Mouse (Mus musculus) hindbrain, embryonic 16.5 days (tissue): ENCODE measurements around the gene Kif1a. TPM values are rescaled to one million over a fixed set of nuclear protein-coding genes. Genes with fewer than 3 reads are reported as not detected.
A peak's percentile ranks its signal among the peaks of the same experiment; 100 is the strongest.

Experiments
- ATAC-seq: fragments of 200-750 bp; cut with Nextera tagmentation; 2 replicates; pipeline ENCODE4 v1.8.0; 2017; ENCODE audit warnings: moderate TSS enrichment, moderate library complexity
- H3K27ac ChIP-seq: fragments of 300-500 bp; sonication (generic); 2 replicates; pipeline ENCODE4 v1.5.1; 2014; ENCODE audit warnings: low read depth, mild to moderate bottlenecking, control low read depth, low read length, moderate library complexity
- H3K27me3 ChIP-seq: fragments of 300-500 bp; sonication (generic); replicated peaks from 2 replicates; pipeline ENCODE4 v1.6.1; 2014; ENCODE audit warnings: low read length; ENCODE audit not compliant: control insufficient read depth, insufficient read depth
- H3K36me3 ChIP-seq: fragments of 300-500 bp; sonication (generic); 2 replicates; pipeline ENCODE4 v1.6.1; 2014; ENCODE audit warnings: mild to moderate bottlenecking, low read length, moderate library complexity, mixed read lengths; ENCODE audit not compliant: control insufficient read depth, insufficient read depth
- H3K4me1 ChIP-seq: fragments of 300-500 bp; sonication (generic); 2 replicates; pipeline ENCODE4 v1.6.1; 2014; ENCODE audit warnings: low read depth, low read length; ENCODE audit not compliant: control insufficient read depth, insufficient read depth
- H3K4me2 ChIP-seq: fragments of 300-500 bp; sonication (generic); 2 replicates; pipeline ENCODE4 v1.6.1; 2014; ENCODE audit warnings: mild to moderate bottlenecking, low read length, control low read depth, moderate library complexity
- H3K4me3 ChIP-seq: fragments of 300-500 bp; sonication (generic); 2 replicates; pipeline ENCODE4 v1.5.1; 2014; ENCODE audit warnings: mild to moderate bottlenecking, low read length, control low read depth, moderate library complexity
- H3K9ac ChIP-seq: fragments of 300-500 bp; sonication (generic); 2 replicates; pipeline ENCODE4 v1.6.1; 2014; ENCODE audit warnings: low read depth, mild to moderate bottlenecking, control low read depth, low read length, moderate library complexity
- H3K9me3 ChIP-seq: fragments of 300-500 bp; sonication (generic); 2 replicates; pipeline ENCODE4 v1.6.1; 2014; ENCODE audit warnings: mild to moderate bottlenecking, low read length, moderate library complexity; ENCODE audit not compliant: control insufficient read depth
- WGBS: fragments of 180-500 bp; shearing (Covaris S2); extraction: QIAGEN DNeasy Blood & Tissue Kit; methylation state at CpG from one replicate; pipeline ENCODE4 v1.1.7; 2014; 5-methylcytosine and 5-hydroxymethylcytosine counted together
- polyA plus RNA-seq: library from polyadenylated mRNA; unstranded; fragments of >200 nt; fragmentation: Nextera tagmentation; extraction: Ambion mirVana; gene quantifications from 2 replicates; pipeline ENCODE4 v1.2.1, GENCODE M21; 2015

Gene Kif1a
- polyA plus RNA-seq, 1 experiment from 2014 or later = 573 TPM

DNA sequence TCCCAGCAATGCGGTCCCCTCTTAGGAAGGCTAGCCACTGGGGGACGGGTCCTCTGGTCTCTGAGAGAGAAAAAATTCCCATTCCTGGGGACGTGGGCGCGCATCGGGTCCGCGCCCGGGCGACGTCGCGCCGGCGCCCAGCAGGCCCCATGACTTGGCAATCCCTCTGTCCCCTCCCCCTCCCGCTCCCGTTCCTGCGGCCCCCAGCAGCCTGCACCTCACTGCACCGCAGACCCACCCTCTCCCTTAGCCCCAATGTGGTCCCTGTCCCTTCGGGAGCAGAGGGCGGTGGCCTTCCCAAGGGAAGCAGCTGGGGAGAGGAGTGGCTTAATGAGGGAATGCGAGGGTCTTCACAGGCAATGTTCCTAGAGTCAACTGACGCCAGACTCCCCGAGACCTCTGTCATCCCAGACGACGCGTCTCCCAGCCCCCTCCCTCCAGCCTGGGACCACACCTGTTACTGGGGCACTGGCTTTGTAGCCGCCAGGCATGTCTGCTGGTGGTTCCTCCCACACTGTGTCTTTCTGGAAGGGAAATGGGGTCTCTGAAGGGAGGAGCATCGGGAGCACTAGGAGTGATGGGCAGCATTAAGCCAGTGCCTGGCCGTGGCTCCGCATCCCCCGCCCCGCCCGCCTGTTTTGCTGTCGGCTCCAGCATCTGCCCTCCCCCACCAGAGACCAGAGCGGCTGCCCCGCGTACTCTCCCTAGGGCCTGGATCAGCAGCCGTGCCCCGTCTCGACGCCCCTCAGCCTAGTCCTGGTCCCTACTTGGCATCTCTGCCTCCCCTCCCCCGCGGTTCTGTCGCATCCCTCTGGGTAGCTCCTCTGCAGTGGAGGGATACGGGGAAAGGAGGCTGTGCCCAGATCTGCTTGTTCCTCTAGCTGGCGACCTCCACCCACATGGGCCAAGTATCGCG lies 917 bp downstream of the Kif1a start:
- peak overlapping the region; percentile 72 for H3K9ac ChIP-seq
- WGBS = 0% methylated on average over 44 of the region's 49 CpGs
- H3K4me2 ChIP-seq = peak overlapping the region; percentile 91
- no peaks in the 10 kb centered on the region for H3K9me3 ChIP-seq
- peak overlapping the region; percentile 54 for H3K4me3 ChIP-seq
- H3K36me3 ChIP-seq = no peaks in the 10 kb centered on the region
- peak overlapping the region; percentile 83 for H3K27ac ChIP-seq
- H3K4me1 ChIP-seq = peaks cover 33% of the 10 kb centered on the region
- peak; percentile 66 for ATAC-seq
- no peaks in the 10 kb centered on the region for H3K27me3 ChIP-seq

DNA sequence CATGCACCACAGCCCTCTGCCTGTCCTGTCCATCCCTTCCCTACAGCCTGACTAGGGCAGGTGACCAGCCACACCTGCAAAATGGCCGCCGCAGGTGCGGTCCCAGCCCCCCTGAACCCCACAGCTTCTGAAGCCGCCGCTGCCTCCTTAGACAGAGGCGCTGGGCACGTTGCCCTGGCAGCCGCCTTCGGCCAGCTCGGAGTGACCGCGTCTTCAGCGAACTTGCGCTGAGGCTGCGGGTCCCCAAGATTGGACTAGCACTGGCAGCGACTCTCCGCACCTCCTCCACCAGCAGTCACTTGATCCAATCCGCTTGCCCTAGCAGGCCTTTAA lies 1.5 kb downstream of the Kif1a start:
- peak overlapping the region; percentile 72 for H3K9ac ChIP-seq
- 1% methylated on average over 16 of the region's 18 CpGs for WGBS
- H3K4me3 ChIP-seq = peak overlapping the region; percentile 54
- H3K27ac ChIP-seq = peak overlapping the region; percentile 83
- ATAC-seq = no peak; the same call in 1 of the 2 replicates
- H3K36me3 ChIP-seq = no peaks in the 10 kb centered on the region
- peaks cover 34% of the 10 kb centered on the region for H3K4me1 ChIP-seq
- H3K4me2 ChIP-seq = peak overlapping the region; percentile 91
- no peaks in the 10 kb centered on the region for H3K27me3 ChIP-seq
- H3K9me3 ChIP-seq = no peaks in the 10 kb centered on the region

DNA sequence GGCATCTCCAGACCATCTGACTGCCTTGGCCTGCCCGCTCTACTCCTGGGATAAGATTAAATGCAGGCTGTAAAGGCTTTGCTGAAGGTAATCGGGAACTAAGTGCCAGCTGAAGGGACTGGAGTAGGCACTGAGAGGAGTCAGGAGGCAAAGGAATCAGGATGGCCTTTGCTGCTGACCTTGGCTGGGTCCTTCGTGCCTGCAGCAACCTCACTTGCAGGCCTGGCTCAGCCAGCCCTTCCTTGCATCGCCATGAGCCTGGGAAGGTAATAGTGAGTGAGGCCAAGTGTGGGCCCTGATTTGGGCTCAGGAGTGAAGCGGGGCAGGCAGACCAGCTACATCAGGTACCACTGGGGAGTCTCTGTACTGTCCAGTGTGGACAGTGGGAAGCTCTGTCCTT lies 2.8 kb downstream of the Kif1a start:
- 87% methylated on average over 5 of the region's 5 CpGs for WGBS
- no peaks in the 10 kb centered on the region for H3K9me3 ChIP-seq
- no peak overlapping the region for H3K27ac ChIP-seq
- H3K4me1 ChIP-seq = peaks cover 34% of the 10 kb centered on the region
- peak overlapping the region; percentile 54 for H3K4me3 ChIP-seq
- no peaks in the 10 kb centered on the region for H3K36me3 ChIP-seq
- H3K4me2 ChIP-seq = peak overlapping the region; percentile 91
- peak overlapping the region; percentile 72 for H3K9ac ChIP-seq
- ATAC-seq = no peak
- H3K27me3 ChIP-seq = no peaks in the 10 kb centered on the region

DNA sequence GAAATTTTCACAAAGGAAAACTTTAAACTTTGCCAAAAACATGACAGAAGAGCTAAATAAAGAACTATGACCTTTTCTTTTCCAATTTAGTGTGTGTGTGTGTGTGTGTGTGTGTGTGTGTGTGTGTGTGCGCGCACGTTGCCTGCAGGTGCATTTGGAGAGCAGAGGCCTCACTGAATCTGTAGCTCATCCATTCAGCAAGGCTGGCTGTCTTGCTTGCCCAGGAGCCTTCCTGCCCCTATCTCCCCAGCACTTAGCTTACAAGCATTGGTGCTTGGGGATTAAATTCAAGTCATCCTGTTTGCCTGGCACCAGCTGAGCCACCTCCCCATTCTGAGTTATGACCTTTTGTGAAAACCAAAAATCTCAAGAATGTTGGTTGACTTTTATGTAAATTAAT lies 9.2 kb downstream of the Kif1a start:
- Histone ChIP-seq H3K9ac (no peak overlapping the region), H3K4me2 (no peak overlapping the region), H3K4me3 (no peak overlapping the region), H3K4me1 (peaks cover 8% of the 10 kb centered on the region), H3K9me3 (no peaks in the 10 kb centered on the region), H3K27me3 (no peaks in the 10 kb centered on the region), H3K27ac (no peak overlapping the region), H3K36me3 (peaks cover 5% of the 10 kb centered on the region; the same call in 1 of the 2 replicates)
- 84% methylated on average over 3 of the region's 3 CpGs for WGBS
- no peak for ATAC-seq

DNA sequence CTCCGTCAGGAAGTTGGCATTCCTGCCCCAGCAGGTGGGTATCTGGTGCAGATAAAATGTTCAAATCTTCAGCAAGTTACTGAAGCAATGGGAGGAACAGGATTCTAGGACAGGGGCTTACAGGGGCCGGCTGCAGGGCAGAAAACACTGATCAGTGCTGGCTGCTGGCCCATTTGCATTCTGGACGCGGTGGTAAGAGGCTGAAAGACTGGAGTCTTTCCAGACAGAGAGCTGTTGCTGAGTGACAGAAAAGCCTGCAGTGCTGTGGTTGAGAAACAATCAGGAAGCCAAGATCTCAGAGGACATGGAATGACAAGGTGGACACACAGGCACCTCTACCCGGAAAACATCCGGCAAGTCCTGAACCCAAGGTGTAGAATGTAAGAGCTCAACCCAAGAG lies 16.6 kb downstream of the Kif1a start:
- H3K36me3 ChIP-seq = peaks cover 22% of the 10 kb centered on the region
- no peaks in the 10 kb centered on the region for H3K27me3 ChIP-seq
- H3K4me1 ChIP-seq = peaks cover 18% of the 10 kb centered on the region
- no peaks in the 10 kb centered on the region for H3K9me3 ChIP-seq
- no peak overlapping the region for H3K4me3 ChIP-seq
- no peak overlapping the region for H3K4me2 ChIP-seq
- peak; percentile 65 for ATAC-seq
- WGBS = 30% methylated on average over 6 of the region's 6 CpGs
- no peak overlapping the region for H3K9ac ChIP-seq
- H3K27ac ChIP-seq = peak overlapping the region; percentile 67

DNA sequence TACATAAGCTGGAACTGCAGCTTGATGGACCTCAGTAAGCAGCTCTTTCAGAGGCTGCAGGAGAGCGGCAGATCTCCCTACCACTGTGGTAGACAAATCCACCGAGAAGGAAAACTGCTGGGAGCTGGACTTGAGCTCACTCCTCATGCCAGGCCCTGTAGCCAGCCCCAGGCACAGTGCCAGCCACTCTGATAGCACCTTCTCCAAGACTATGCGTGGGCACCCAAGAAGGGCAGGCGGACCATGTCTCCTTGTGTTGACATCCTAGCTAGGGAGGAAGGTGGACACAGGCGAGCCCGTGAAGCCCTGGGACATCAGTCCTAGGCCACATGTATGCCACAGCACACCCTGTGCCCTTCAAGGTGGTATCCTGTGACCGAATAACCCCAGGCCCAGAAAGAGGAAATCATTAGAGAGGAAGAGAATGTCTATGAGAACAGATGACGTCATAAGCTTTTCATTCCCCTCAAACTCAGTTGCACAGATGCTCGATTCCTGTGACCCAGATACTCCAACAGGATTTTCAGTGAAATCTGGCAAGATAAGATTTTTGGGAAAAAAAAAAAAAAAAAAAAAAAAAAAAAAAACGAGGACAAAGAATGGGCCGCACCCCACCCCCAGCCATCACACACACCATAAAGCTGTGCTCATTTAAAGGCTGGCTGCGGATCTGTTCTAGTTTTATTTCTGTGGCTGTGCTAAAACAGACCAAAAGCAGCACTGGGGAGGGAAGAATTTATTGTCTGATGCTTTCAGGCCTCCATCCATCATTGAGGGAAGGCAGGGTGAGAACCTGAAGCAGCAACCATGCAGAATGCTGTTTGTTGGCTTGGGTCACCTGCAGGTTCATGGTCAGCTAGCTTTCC lies 18.1 kb downstream of the Kif1a start:
- Histone ChIP-seq H3K9me3 (no peaks in the 10 kb centered on the region), H3K9ac (no peak overlapping the region), H3K27me3 (no peaks in the 10 kb centered on the region), H3K4me2 (no peak overlapping the region), H3K4me3 (no peak overlapping the region), H3K4me1 (peaks cover 23% of the 10 kb centered on the region), H3K27ac (peak overlapping the region; percentile 48), H3K36me3 (peaks cover 23% of the 10 kb centered on the region)
- ATAC-seq = 0 out of 2 replicates have a peak, but pooled peaks have one; percentile 4
- WGBS = 74% methylated on average over 12 of the region's 12 CpGs

DNA sequence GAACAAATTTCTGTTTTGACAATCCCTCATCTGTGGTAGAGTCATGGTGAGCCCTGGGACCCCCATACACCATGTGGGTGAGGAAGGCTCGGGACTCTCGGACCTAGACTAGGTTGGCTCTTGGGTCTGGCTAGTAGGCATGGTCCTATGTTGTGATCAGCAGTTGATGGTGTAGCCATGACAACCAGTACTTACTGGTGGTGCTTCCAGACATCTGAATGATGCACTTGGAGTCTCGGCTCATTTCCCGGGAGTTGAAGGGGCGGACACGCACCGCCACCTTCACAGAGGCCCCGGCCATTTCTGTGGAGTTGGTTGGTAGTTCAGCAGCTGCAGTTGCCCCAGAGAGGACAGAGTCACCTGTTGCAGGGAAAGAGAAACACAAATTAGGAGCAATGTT lies 19.6 kb downstream of the Kif1a start:
- Histone ChIP-seq H3K36me3 (peaks cover 30% of the 10 kb centered on the region), H3K9ac (no peak overlapping the region), H3K27me3 (no peaks in the 10 kb centered on the region), H3K9me3 (no peaks in the 10 kb centered on the region), H3K4me2 (no peak overlapping the region), H3K27ac (no peak overlapping the region), H3K4me3 (no peak overlapping the region), H3K4me1 (peaks cover 23% of the 10 kb centered on the region)
- ATAC-seq = no peak
- whole genome bisulfite sequencing = 44% methylated on average over 8 of the region's 8 CpGs

DNA sequence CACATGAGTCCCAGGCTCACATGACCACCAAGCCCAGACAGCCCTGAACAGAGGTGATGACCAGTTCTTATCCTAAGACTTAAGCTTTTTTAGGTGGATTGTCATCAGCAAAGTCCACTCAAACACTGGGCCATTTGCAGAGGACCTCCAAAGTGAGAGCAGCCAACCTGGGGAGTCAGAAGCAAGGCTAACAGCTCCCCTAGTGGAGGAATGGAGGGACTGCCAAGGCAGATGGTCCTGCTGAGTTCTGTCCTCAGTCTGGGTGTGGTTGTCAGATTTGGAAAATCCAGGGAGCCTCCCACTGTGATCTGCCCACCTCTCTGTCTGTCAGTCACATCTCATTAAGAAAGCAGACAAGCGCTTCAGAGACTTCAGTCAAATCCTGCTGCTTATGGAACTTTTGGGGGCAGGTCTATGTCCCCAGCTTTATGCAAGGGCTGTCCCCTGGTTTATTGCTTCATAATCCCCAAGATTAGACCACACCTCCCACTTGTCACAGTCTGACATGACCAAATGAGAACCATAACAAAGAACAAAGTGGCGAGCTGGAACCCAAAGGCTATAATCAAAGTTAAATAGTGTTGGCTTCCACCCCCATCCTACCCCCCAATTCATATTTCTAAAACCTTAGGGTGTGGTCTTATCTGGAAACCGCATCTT lies 20.7 kb downstream of the Kif1a start:
- H3K9me3 ChIP-seq = no peaks in the 10 kb centered on the region
- ATAC-seq = no peak
- no peak overlapping the region for H3K9ac ChIP-seq
- WGBS = 71% methylated on average over 3 of the region's 3 CpGs
- no peak overlapping the region for H3K27ac ChIP-seq
- H3K36me3 ChIP-seq = peaks cover 38% of the 10 kb centered on the region
- no peaks in the 10 kb centered on the region for H3K27me3 ChIP-seq
- H3K4me1 ChIP-seq = peaks cover 23% of the 10 kb centered on the region
- no peak overlapping the region for H3K4me3 ChIP-seq
- H3K4me2 ChIP-seq = no peak overlapping the region
